Mouse (Mus musculus) large intestine, adult 2 months (tissue): ENCODE measurements around the gene Ccdc106. TPM values are rescaled to one million over a fixed set of nuclear protein-coding genes. Genes with fewer than 3 reads are reported as not detected.
A peak's percentile ranks its signal among the peaks of the same experiment; 100 is the strongest.
"Not testable (repeated sequence)": the region's sequence is repeated elsewhere in the genome, so short reads cannot be mapped to it uniquely, and the experiment has no call there.

Experiments
- DNase-seq: peaks from one replicate; pipeline ENCODE4 v3.0.0-alpha.2; 2012; ENCODE audit warnings: low read depth, low spot score
- whole genome bisulfite sequencing: fragments of 180-500 bp; shearing (Covaris S2); methylation state at CpG from one replicate; pipeline ENCODE4 v1.1.7; 2018; 5-methylcytosine and 5-hydroxymethylcytosine counted together
- polyA plus RNA-seq: library from polyadenylated mRNA; depleted of rRNA; stranded (reverse); fragments of >200 nt; gene quantifications from 2 replicates; pipeline ENCODE4 v1.2.3, GENCODE M21; 2012; rRNA removed

Gene Ccdc106
- polyA plus RNA-seq, result 1.4 and 1.8 TPM in 2 replicates

GRCm38 (mm10) chr7:5020000-5020681, at the start of gene Ccdc106, which contains the start of gene Zfp865:
Ccdc106 (plus strand) TSS chr7:5020553.
Zfp865 (plus strand) TSS chr7:5020376.
- under 1% methylated on average over 48 of the region's 49 CpGs for WGBS
- DNase-seq, result peak; percentile 94

DNA sequence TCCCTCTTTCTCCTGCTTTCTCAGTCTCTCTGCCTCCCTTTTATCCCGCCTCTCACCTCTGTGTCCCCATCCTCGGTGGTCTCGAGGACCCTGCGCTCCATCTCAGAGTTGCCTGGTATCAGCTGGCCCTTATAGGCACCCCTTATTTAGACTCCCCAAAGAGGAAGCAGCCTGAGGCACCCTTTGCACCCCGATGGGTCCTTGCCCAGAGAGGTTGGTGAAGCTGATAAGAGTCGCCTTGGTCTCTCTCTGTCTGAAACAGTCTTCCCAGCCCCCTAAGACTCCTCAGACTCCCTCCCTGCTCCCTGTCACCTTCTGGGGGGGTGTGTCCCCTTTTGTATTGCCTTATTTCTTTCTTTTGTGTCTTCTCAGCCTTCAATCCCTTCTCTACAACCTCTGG, 49.3 kb upstream of the Ccdc106 start, which contains the start of gene Sbk3:
Sbk3 (minus strand) TSS at position 101 of the 400 bp plus-strand sequence.
- WGBS, result 43% methylated on average over 6 of the region's 6 CpGs
- no peak for DNase-seq

DNA sequence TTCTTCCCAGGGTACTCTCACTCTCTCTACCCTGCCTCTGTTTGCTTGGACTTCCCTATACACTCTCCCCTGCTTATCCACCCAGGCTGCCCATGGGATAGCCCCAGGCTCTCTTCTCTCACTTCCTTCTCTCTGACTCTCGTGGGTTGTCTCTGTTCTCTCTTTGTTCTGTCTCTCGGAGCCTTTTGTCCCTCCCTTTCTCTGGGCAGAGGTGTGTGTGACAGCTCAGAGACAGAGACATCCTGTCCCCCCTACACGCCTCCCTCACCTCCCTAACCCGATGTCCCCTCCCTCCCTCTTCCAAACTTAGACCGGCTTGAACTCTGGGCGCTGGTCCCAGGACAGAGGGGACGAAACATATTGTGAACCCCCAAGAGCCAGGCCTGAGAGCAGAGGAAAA, 48.6 kb upstream of the Ccdc106 start:
- DNase-seq, result no peak
- 30% methylated on average over 7 of the region's 7 CpGs for WGBS

- 61% methylated on average over 18 of the region's 18 CpGs for WGBS
- DNase-seq, result no peak
These were observed 47.9 kb upstream of the Ccdc106 start for GRCm38 (mm10) chr7:4972321-4973047.

GRCm38 (mm10) chr7:4975455-4975854, 44.9 kb upstream of the Ccdc106 start:
- no peak for DNase-seq
- 23% methylated on average over 4 of the region's 4 CpGs for WGBS

GRCm38 (mm10) chr7:4976832-4977231, 43.5 kb upstream of the Ccdc106 start:
- DNase-seq, result no peak
- WGBS, result 92% methylated on average over 7 of the region's 7 CpGs

- DNase-seq, result no peak
- 14% methylated on average over 2 of the region's 2 CpGs for WGBS
These were observed 32.1 kb upstream of the Ccdc106 start for GRCm38 (mm10) chr7:4988250-4988649.

GRCm38 (mm10) chr7:4993347-4993998, 26.9 kb upstream of the Ccdc106 start:
- 80% methylated on average over 51 of the region's 55 CpGs for WGBS
- DNase-seq, result no peak

- 82% methylated on average over 59 of the region's 59 CpGs for WGBS
- DNase-seq, result no peak
These were observed 26.2 kb upstream of the Ccdc106 start for GRCm38 (mm10) chr7:4993999-4994788.

- 6% methylated on average over 19 of the region's 19 CpGs for WGBS
- no peak for DNase-seq
These were observed 24.9 kb upstream of the Ccdc106 start for GRCm38 (mm10) chr7:4995268-4996002.

GRCm38 (mm10) chr7:4996003-4996895, 24.1 kb upstream of the Ccdc106 start, which contains the start of gene Zfp579:
Zfp579 (minus strand) TSS chr7:4996158.
- WGBS, result 5% methylated on average over 23 of the region's 26 CpGs
- peak; percentile 59 for DNase-seq

- 62% methylated on average over 8 of the region's 8 CpGs for WGBS
These were observed 23.4 kb upstream of the Ccdc106 start for GRCm38 (mm10) chr7:4996934-4997333.

DNA sequence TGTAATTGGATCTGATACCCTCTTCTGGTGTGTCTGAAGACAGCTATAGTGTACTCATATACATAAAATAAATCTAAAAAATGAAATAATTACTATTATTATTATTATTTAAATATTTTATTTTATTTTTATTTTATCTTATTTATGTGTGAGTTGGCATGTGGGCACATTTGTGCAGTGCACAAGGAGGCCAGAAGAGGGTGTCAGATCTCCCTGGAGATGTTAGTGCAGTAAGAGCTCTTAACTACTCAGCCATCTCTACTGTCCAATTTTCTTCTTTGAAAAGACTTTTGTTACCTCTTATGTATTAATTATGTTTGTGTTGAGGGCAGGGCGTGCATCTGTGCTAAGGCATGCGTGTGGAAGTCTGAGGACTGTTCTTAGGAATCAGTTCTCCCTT, 20.5 kb upstream of the Ccdc106 start:
- WGBS, result 45% methylated on average over 2 of the region's 2 CpGs
- DNase-seq, result no peak

More at GRCm38 (mm10) chr7:4996934-4997333, 23.4 kb upstream of the Ccdc106 start:
- DNase-seq, result no peak

DNA sequence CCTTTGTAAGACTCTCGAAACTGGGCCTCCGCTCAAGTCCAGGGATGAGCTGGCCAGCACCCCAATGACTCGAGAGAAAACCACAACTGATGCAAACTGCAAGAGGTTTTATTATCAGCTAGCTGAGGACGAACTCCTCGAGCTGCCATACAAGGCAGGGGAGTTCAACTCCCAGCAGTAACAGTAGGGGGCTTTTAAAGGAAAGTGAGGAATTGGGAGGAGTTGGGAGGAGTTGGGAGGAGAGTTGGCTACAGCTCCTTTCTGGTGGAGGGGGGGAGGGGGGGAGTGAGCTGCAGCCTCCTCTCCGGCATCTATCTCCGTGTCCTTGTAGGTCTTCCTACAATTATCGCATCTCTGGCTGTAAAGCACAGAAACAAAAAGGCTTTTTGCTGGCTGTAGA, 17.5 kb upstream of the Ccdc106 start:
- DNase-seq, result not testable (repeated sequence)
- 70% methylated on average over 8 of the region's 8 CpGs for WGBS

DNA sequence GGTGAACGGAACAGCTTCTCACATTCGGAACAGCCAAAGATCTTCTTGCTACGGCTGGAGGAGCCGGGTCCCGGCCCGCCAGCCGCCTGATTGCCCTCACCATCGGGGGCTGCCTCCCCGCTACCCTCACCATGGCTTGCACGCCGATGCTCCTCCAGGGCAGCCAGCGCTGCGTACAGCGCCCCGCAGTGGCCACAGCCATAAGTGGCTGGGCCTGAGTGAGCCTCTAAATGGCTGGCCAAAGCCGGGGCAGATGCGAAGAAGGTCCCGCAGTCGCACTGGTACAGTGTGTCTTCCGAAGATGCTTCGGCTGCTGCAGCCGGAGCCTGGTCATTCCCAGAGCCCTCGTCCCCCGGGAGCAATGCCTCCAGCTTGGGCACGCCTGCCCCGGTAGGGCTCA, 12.1 kb upstream of the Ccdc106 start:
- no peak for DNase-seq
- WGBS, result 97% methylated on average over 26 of the region's 26 CpGs

DNA sequence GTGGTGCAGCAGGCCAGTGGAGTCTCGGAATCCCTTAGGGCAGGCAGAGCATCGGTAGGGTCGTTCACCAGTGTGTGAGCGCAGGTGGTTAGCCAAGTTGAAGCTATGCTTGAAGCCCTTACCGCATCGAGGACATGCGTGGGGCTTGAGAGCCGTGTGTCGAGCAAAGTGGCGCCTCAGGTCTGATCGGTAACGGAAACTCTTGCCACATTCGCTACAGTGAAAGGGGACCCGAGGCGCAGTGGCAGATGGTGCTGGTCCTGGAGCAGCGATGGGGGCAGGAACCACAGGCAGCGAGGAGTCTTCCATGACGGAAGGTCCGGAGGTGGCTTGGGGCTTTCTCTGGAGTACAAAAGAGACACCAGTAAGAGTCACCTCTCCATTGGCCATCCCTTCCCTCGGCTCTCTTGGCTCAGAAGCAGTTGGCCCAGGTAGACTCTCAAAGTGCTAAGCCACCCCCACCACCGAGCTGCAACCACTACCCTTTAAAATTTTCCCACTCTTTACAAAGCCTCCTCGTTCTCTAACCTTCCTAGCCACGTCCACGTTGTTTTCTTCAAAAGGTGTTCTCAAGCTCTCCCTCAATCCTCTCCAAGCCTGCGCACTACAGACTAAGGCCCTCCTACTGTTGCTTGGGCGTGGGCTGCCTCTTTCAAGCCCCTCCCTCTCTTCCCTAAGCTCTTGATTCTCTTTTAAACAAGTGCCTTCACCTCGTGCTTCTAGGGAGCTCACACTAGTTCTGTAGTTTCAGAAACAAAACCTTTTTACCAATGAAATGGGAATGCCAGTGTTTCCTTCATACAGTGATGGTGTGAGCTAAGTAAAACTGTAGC, 7.5 kb upstream of the Ccdc106 start:
- WGBS, result 90% methylated on average over 27 of the region's 27 CpGs

More for the DNA sequence above, 7.5 kb upstream of the Ccdc106 start:
- DNase-seq, result no peak
